Mouse (Mus musculus) kidney, postnatal 25 days (tissue): Measurements from ENCODE around the gene Atp2b2.

Experiments
- DNase-seq, 2 experiments: peaks; one replicate each; pipeline ENCODE4 v3.0.0; 2021; ENCODE audit warnings: mixed read lengths in 2 of 2

Gene Atp2b2

DNA sequence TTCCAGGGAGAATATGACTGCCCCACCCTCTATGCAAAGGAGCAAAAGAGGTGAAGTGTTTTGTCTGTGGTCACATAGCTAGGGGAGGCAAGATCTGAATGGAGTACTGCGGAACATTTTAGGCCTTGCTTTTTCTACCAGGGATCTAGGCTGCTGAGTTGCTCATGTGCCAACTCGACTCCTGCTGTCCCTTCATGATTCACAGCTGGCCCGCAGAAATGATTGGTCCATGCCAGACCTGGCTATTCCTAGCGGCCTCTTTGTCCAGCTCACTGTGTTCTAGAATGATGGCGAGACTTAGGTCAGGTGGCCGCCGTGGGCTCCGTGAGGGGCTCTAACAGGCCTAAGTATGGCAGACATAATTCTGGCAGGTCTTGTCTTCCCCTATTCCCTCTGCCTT lies 103.0 kb downstream of the Atp2b2 start:
- DNase-seq = no peak

DNA sequence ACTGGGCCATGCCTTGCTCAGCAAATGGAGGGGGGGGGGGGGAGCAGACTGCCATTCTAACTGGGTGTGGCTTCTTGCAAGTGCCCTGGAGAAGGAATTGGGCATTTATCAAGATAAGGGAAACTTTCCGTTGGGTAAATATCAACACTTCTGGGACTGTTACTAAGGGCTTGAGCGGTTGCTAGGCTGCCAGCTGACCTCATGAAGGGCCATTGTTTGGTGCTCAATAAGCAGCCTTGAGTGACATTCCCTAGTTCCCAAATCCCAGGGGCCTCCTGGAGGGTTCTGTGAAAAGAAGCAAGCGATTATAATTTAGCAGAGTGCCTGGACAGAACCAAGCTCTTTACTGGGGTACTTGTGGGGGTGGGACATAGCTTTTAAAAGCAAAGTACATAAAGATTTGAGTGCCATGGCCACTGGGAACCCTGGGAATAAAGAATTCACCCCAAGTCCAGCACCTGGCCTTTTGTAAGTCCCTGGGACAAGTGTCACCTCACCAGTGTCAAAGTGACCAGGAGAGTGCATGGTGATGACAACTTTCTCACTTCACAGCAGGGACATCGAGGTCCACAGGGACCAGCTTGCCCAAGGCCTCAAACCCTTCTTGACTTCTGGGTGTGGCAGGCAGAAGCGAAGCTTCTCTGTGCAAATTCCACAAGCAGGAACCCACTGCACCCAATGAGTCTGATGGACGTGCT lies 105.5 kb downstream of the Atp2b2 start:
- no peak for DNase-seq

DNA sequence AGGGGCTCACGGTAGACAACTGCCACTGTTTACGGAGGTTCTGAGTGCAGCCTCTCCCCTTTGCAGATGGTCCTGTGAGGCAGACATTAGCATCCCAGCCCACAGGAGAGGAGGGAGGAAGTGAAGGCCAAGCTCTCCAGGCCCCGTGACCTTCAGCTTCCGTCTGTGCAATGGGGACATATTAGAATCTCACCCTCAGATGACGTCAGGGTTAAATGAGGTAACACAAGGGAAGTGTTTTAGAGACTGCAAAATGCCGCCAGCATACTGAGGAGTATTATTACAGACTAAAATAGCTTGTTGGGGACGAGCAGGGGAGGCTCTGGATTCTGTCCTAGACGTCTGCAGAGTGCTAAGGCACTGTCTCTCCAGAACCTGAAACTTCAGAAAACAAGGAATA lies 106.3 kb downstream of the Atp2b2 start:
- DNase-seq = no peak

DNA sequence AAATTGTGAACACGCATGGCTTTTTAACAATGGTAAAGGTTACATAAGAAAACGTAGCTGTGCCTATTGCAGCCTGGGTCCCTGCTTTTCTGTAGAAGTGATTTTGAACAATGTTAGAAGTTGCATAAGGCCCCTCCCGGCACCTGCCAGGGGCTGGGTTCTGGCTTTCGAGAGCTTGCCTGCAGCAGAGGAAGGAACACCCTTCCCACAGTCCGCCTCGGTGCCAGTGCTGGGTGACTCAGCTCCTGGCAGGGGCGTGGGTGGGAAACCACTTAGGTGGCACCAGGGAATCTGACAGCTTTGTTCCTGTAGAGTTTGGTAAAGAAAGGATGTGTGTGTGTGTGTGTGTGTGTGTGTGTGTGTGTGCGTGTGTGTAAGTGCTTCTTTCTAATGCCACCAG lies 107.7 kb downstream of the Atp2b2 start:
- no peak for DNase-seq

DNA sequence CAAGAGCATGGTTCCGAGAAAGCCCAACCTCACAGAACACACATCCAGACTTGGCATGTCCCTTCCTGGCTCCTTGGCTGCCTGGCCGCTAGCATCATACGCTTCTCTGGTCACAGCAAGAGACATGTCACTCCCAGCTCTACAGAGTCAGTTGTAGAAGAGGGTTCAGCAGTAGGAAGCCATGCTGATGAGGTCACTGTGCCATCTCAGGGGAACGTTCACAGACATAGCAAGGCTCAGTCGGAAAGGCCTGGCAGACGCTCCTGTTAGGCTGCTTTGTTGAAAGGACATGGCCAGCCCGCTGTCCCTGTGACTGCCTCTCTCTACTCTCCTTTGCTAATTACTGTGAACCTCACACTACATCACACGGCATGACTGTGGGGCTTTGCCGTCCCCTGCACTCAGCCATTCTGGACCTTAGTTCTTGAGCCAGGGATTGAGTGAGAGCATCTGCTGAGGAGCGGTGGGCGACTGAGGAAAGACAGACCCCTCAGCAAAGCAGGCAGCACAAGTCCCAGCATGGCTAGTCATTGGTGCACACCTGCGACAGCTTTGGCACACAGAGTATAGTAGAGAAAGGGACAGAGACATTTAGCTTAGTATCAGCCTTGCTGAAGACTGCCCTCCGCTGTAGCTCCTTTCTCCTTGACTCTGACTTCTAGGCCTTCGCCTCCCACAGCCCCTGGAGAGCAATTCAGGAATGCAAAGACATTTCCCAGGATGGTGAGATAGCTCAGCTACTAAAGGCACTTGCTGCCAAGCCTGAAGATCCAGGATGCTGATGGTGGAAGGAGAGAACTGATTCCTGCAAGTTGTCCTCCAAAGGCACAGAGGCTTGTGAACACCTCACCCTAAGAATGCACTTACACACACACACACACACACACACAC lies 108.9 kb downstream of the Atp2b2 start:
- no peak for DNase-seq

DNA sequence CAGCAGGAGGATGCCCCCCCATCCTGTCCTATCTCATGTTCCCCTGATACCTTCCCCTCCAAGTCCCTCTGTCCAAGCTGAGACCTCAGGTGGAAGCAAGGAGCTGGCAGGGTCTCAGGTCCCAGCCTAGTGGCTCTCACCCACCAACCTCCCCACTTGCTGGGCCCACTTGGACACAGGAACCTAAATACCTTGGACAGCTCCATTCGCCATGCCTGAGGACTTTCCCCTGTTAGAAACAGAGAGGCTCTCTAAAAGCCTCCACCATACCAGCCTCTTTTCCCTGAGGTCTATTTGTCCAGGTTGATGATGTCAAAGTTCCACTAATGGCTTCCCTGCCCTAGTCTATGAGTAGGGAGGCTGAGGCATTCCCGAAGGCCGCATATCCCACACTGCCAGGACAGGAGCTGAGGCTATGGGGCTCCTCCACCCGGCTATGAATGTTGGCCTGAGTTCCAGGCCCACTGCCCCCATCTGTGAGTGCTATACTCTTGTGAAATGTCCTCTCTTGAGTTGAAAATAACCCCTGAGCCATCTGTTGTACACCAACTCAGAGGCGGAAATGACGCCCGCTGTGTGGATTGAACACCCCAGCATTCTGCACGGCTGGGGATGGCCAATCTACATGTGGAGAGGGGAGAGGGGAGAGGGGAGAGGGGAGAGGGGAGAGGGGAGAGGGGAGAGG lies 113.1 kb downstream of the Atp2b2 start:
- no peak for DNase-seq

DNA sequence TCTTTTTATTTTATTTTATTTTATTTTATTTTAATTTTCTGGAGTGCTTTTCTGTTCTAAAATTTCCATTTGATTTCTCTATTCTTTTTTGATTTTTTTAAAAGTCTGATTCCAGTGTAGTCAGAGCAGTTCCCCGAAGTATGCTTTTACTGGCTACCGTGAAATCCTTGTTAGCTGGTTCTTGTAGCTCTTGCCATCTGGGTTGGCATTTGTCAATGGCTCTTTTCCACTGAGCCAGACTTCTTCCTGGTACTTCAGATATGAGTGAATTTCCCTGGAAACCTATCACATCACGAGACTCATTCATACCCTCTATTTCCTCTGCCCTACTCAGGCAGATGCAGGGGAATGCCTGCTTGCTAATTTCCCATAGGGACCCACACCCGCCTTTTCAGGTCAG lies 119.2 kb downstream of the Atp2b2 start:
- no peak for DNase-seq

DNA sequence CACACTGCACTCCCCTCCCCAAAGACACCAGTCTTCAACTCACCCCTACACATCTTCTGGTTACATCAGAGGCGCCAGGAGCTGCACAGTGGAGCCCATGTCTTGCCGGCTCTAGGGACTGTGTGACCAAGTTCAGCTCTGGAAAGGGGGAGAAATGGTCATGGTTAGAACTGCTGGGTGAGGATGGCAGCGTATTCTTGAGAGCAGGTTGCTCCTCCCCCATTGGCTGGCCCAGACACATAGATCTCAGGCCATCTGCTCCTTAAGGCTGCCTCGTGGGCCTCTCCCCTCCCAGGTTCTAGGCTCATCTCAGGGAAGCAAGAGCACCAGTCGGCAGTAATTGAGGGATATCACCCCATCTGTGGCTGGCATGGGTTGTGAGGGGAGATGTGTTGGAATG lies 121.9 kb downstream of the Atp2b2 start:
- DNase-seq = no peak

DNA sequence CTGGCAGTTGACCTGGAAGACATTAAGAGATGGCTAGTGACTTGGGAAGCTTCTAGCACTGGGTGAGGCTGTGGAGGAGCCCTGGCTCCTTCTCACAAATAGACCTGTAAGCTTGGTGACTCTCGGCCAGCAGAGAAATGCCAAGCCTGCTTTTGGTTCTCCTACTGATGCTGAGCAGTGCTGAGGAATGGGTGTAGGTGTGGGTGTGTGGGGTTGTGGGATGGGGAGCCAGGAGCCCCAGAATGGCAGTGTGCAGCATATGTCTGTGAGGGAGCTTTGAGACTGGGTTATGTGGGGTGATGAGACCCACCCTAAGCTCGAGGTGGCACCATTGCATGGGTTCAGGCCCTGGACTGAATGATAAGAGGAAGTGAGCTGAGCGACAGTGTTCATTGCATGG lies 129.7 kb downstream of the Atp2b2 start:
- DNase-seq = no peak

DNA sequence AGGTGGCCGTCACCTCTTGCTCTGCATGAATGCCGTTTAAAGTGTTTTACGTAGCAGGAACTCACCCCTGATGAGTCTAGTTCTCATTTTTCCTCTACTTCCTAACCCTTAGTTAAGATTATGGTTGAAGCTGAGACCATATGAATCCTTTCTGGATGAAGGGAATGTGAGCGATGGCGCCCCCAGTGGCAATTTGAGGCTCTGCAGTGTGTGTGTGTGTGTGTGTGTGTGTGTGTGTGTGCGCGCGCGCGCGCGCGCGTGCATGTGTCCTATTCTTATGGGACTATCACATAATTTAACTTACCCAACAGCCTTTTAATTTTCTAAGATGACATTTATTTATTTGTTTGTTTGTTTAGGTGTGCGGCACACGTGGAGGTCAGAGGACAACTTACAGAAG lies 131.3 kb downstream of the Atp2b2 start:
- no peak for DNase-seq

DNA sequence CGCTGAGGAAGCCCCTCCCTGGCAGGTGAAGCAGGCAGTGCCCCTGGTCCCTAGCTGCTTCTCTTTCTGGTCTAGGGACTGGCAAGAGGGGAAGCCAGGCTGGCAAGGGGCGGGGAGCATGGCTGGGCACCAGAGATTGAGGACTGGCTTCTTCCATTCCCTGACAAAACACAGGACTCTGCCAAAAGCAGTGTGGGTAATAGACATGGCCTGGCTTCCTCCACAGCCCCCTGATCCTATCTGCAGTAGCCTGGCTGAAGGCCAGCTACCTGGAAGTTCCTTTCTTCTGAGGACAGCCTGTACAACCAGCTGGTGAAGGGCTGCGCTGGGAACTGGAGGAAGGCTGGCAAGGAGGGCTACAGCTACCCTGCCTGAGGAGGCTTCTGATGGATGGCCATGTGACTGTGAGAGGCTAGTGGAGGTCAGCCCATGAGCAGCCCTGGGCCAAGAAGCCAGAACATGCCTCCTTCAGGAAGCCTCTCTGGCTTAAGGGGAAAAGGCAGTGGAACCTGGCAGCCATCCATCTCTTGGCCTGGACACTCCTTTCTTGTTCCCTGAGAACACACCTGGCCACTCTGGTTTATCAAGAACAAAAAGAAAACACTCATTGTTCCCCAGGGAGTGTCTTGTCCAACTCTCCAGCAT lies 131.9 kb downstream of the Atp2b2 start:
- no peak for DNase-seq

DNA sequence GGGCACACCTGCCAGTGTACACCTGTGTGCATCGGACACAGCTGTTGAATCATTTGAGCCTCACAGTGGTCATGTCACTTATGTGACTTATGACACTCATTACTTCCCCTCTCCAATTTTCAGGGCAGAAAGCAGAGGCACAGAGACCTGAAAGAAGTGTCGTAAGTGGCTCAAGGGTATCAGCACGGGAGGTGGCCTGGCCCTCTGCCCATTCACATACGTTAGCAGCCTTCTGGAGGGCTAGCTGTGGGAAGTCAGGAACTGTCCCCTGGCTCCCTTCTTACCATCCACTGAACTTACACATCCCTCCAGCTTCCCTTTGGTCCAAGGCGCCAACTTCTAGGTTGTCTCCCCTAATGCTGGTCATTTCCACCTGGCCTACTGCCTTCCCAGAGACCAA lies 132.6 kb downstream of the Atp2b2 start:
- no peak for DNase-seq

DNA sequence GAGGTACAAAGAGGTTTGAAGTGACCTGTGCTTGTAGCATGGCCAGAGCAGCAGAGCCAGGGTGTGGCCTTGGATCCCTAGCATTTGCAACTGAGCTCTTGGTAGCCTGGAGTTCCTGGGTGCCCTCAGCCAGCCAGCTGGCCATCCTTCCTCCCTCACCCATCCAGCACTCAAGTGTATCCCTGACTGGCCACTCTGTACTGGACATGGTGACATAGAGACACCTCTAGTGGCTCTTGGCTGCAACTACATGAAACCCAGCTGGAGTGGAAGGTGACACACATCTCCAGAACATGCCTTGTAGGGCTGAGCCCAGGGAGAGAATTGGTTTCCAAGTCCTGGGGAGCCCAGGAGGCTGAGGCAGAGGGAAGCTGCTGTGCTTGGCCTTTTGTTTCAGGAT lies 134.3 kb downstream of the Atp2b2 start:
- DNase-seq = no peak

DNA sequence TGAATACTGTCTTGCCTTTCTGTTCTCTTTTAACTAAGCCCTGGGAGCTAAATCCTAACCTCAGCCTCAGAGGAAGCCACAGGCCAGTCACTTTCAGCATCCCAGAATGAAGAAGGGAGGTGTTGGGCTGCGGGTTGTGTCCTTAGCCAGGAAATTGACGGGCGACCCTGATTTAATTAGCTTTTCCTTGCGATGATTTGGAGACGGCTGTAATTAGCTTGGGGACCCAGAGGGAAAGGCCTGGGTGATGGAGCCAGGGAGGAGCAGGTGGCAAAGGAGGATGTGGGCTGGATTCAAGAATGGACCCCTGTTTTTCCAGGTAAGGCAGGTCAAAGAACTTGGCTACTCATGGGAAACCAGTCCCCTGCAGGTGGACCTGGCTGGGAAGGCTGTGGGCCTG lies 138.0 kb downstream of the Atp2b2 start:
- DNase-seq = no peak

DNA sequence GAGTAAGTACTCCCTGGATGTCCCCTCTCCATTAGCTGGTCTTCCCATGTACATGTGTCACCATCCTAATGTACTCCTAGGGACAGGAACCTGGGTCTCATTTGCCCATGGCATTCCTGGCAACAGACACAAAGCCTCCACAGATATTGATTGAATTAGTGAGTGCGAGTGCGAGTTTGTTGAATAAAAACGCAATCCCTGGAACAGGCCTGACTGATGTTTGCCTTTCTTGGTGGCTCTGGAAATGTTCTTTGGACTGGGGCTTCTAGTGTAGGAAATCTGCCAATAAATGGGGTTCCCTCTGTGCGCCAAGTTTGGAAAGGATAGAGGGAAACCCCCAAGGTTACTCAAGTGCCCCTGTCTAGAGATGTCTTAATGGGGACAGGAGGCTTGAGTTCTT lies 146.4 kb downstream of the Atp2b2 start:
- DNase-seq = no peak

DNA sequence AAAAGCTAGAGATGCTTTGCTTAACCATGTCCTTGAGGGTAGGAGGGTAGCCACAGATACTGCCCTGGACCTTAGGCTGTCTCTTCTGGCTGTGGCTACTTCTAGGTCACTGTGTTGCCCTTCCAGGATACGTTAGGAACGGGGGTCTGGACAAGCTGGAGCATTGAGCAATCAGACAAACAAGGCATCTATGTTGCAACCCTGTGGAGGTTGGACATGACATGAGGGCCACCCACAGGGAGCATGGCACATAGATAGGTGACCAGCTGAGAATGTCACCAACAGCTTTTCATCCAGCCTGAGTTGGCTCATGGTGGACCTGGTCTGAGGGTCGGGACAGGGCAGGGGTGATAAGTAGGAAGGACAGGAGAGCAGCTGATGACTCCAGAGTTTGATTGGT lies 148.4 kb downstream of the Atp2b2 start:
- no peak for DNase-seq

DNA sequence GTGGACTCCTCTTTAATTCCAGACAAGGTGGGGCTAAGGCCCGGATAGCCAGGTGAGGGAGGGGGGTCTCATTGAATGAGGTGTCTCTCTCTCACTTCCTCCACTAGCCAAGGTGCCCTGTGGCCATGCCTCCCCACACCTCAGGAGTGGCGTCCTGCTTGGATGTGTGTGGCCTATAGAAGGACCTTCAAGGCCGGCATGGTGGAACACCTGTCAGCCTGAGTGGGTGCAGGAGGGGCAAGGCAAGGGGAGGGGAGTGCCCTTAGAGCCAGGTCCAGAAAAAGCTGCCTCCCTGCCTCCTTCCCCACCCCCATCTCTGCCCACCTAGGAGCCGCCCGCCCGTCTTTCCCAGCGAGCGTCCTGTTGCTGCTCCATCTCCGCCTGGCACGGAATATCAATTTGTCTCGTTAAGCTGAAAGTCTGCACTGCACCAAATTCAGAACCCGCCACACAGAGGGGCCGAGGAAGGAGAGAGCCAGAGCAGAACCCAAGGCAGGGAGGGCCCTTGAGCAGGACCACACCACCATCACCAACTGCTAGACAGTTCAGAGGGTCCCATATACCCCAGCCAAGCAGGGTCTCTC lies 150.2 kb downstream of the Atp2b2 start:
- no peak for DNase-seq

DNA sequence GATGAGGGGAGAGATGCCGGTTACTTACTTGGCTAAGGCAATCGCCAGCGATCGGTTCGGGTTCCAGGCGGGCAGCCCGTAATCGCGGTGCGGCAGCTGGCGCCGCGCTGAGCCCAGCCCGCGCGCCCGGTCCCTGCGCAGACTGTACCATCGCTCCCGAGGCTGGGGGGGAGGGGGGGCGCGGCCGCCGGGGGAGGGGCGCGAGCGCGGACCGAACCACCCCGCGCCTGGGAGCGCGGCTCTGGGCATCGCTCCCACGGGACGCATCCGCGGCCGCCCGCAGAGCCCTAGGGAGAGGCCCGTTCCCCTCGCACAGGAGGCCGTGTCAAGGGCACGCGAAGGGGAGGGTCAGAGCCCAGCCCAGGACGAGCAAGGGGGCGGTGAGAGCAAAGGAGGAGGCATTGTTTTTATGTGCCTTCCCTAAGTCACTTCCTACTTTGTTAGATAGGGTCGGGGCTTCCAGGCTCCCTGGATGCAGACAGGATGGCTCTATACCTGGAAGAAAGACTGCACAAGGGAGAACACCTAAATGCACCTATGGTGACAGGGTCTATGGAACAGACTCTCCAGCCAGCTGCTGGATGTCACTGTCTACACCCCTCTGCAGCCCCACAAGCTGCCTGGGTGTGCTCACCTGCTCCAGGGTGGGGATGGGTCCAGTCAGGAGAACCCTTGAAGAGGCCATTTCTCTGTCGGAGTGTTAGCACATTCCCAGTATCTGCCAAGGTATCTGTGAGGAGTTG lies 151.0 kb downstream of the Atp2b2 start:
- DNase-seq = no peak

DNA sequence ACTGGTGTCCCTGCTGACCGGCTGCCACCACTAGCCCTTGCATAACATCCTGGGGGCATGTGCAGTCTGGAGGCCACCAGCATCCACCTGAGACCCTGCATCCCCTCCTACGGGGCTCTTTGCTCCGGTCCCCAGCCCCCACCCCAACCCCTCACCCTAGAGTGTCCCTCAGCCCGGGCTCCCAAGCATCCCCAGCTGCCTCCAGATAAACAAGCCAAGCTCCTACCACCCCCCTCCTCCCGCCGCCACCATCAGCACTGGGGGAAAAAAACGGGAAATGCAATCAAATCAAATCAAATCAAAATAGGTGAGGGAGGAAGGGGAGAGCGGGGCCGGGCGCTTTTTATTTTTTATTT lies 151.6 kb downstream of the Atp2b2 start:
- no peak for DNase-seq

DNA sequence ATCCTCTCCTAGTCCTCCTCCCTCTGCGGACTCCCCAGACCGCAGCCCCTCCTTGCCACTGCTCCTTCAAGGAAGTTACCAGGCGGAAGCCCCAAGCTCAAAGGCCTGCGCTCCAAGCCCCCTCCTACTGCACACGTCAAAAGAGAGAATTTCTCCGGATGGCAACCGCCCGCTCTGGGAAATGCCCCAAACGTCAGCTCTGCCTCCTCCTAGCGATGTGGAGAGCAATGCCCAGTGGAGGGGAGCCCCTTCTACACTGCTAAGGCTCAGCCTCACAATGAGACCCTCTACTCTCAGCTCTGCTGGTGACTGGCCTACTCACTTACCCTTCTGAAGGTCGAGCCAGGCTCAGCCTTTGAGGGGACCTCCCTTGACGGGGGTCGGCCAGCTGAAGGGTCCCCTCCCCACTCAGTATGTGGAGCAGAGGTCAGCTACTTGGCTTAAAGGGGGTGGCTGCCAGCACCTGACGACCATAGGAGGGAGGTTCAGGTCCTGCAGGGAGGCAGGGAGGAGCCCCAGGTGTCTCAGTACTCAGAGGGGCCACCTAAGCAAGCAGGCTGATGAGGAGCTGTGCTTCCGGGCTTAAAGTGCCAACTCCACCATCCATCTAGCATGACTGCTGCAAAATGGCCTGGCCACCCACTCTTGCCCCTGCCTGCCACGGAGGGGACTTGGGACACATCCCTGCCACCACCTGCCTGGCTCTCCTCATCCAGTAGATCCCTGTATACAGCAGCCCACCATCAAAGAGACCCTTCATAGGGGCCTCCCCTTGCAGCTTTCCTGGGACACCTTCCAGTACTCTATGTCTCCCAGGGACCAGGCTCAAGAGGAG lies 152.2 kb downstream of the Atp2b2 start:
- no peak for DNase-seq

DNA sequence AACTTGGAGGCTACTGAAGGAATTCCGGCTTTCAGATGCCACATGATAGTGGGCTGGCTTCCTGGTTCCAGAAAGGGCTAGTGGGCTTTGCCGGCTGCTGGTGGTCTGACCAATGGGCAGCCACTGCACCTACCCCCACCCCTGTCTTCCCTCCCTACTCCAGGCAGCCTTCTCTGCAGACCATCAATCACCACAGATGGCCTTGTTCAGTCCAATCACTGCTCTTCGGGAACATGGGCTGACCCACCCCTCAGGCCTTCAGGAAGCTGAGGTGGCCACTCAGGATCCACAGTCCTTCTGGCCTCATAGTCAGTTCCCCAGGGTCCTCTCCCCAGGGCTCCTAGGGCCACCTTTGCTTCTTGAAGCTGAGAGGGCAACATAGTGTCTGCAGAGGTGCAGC lies 153.2 kb downstream of the Atp2b2 start:
- DNase-seq = no peak
